Mouse (Mus musculus): ENCODE data around the gene Usp28. TPM values are rescaled to one million over a fixed set of nuclear protein-coding genes. Genes with fewer than 3 reads are reported as not detected.

Gene Usp28
- polyA plus RNA-seq, 1 experiment from 2014 or later = 106 TPM

DNA sequence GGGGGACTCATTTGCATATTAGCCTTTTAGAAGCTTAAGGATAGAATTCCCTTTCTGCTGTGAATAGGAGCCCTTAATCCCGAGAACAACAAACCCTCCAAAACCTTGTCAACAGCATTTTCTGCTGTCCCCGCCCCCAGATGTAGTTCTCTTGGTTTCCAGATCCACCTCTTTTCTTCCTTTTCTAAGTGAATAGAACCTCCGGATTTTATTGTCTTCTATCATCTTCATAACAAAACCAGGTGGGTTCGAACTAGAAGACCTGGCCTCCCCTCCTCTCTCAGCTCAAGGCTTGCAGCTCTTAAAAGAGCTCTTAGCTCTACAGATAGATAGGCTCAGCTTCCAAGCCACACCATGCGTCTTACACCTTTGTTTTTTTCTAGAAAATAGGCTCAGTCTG, 6.5 kb downstream of the Usp28 start:
- no peak overlapping the region for H3K9ac ChIP-seq (ENCODE audit: low read depth, low read length)
- H3K27me3 ChIP-seq (ENCODE audit: control insufficient read depth, insufficient read depth, low read length) = no peaks in the 10 kb centered on the region
- 0 out of 2 replicates have a peak, but pooled peaks cover 6% of the 10 kb centered on the region for H3K36me3 ChIP-seq (ENCODE audit: control insufficient read depth, insufficient read depth, low read length)
- H3K9me3 ChIP-seq (replicated peaks; ENCODE audit: control insufficient read depth, low read length) = no peaks in the 10 kb centered on the region
- 71% methylated on average over 5 of the region's 5 CpGs for WGBS (ENCODE audit: insufficient replicate concordance)
- H3K4me2 ChIP-seq = no peak overlapping the region
- peaks cover 19% of the 10 kb centered on the region for H3K4me1 ChIP-seq (ENCODE audit: control insufficient read depth, insufficient read depth, low read length)
- no peak for ATAC-seq (replicated peaks; ENCODE audit: insufficient number of reproducible peaks, low FRiP score, low TSS enrichment)
- H3K4me3 ChIP-seq (ENCODE audit: low read depth, low read length) = no peak overlapping the region
- H3K27ac ChIP-seq (ENCODE audit: low read depth, low read length) = no peak overlapping the region

DNA sequence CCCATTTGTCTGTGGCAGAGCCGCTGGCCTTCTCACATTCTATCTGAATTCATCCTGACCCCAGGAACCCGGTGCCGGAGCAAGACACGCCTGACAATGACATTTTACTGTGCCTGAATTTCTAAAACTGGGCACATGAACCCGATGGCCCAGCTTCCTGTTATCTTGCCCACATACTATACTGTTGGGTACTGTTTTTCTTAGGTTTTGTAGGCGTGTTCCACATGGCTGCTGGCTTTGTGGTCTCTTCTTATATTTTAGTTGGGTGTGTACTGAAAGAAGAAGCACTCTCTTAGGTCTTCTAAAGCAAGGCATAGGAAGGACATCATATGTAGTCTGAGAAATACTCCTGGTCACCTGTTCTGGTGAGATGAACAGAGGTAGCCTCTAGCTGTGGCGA, 9.6 kb downstream of the Usp28 start:
- H3K4me1 ChIP-seq (ENCODE audit: control insufficient read depth, insufficient read depth, low read length) = peaks cover 5% of the 10 kb centered on the region

DNA sequence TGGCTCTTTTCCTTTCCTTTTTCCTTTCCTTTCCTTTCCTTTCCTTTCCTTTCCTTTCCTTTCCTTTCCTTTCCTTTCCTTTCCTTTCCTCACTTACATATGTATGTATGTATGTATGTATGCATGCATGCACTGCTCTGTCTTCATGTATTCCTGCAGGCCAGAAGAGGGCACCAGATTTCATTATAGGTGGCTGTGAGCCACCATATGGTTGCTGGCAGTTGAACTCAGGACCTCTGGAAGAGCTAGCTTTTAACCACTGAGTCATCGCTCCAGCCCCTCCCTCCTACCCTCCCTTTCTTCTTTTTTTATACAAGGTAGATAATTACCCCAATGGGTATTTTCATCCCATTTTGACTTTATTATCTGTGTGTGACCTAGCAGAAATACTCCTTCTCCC, 10.6 kb downstream of the Usp28 start:
- WGBS (ENCODE audit: insufficient replicate concordance) = 89% methylated on average over 1 of the region's 1 CpGs
- H3K36me3 ChIP-seq (ENCODE audit: control insufficient read depth, insufficient read depth, low read length) = 0 out of 2 replicates have a peak, but pooled peaks cover 6% of the 10 kb centered on the region
- H3K27me3 ChIP-seq (ENCODE audit: control insufficient read depth, insufficient read depth, low read length) = no peaks in the 10 kb centered on the region
- ATAC-seq (replicated peaks; ENCODE audit: insufficient number of reproducible peaks, low FRiP score, low TSS enrichment) = no peak
- H3K27ac ChIP-seq (ENCODE audit: low read depth, low read length) = no peak overlapping the region
- H3K4me2 ChIP-seq = no peak overlapping the region
- no peak overlapping the region for H3K9ac ChIP-seq (ENCODE audit: low read depth, low read length)
- H3K9me3 ChIP-seq (replicated peaks; ENCODE audit: control insufficient read depth, low read length) = no peaks in the 10 kb centered on the region
- H3K4me1 ChIP-seq (ENCODE audit: control insufficient read depth, insufficient read depth, low read length) = no peaks in the 10 kb centered on the region
- no peak overlapping the region for H3K4me3 ChIP-seq (ENCODE audit: low read depth, low read length)

More for the DNA sequence above, 9.6 kb downstream of the Usp28 start:
- H3K9ac ChIP-seq (ENCODE audit: low read depth, low read length) = no peak overlapping the region
- H3K4me2 ChIP-seq = no peak overlapping the region
- H3K27me3 ChIP-seq (ENCODE audit: control insufficient read depth, insufficient read depth, low read length) = no peaks in the 10 kb centered on the region
- no peaks in the 10 kb centered on the region for H3K9me3 ChIP-seq (replicated peaks; ENCODE audit: control insufficient read depth, low read length)
- H3K27ac ChIP-seq (ENCODE audit: low read depth, low read length) = no peak overlapping the region
- ATAC-seq (replicated peaks; ENCODE audit: insufficient number of reproducible peaks, low FRiP score, low TSS enrichment) = no peak
- WGBS (ENCODE audit: insufficient replicate concordance) = 85% methylated on average over 7 of the region's 7 CpGs
- H3K36me3 ChIP-seq (ENCODE audit: control insufficient read depth, insufficient read depth, low read length) = 0 out of 2 replicates have a peak, but pooled peaks cover 6% of the 10 kb centered on the region
- H3K4me3 ChIP-seq (ENCODE audit: low read depth, low read length) = no peak overlapping the region

DNA sequence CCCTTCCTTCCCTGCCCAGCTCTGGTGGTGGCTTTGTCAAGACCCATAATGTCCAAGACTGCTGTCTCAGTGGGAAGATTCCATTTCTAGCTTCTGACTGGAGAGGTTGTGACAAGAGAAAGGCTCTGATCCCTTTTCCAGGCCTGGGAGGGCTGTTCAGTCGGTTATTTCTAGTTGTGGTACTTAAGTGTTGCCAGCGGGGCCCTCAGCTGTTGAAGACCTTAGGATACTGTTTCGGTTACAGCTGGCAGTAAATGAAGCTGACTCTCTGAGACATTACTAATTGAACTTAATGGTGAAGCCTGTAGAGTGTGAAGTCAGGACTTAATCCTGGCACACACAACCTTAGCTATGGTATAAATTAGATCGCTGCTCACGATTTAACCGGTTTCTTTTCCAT, 14.1 kb downstream of the Usp28 start:
- no peak for ATAC-seq (replicated peaks; ENCODE audit: insufficient number of reproducible peaks, low FRiP score, low TSS enrichment)
- no peaks in the 10 kb centered on the region for H3K4me1 ChIP-seq (ENCODE audit: control insufficient read depth, insufficient read depth, low read length)
- no peak overlapping the region for H3K4me3 ChIP-seq (ENCODE audit: low read depth, low read length)
- H3K36me3 ChIP-seq (ENCODE audit: control insufficient read depth, insufficient read depth, low read length) = peaks cover 9% of the 10 kb centered on the region; the same call in 1 of the 2 replicates
- WGBS (ENCODE audit: insufficient replicate concordance) = 75% methylated on average over 6 of the region's 6 CpGs
- no peak overlapping the region for H3K9ac ChIP-seq (ENCODE audit: low read depth, low read length)
- no peak overlapping the region for H3K4me2 ChIP-seq
- H3K27me3 ChIP-seq (ENCODE audit: control insufficient read depth, insufficient read depth, low read length) = no peaks in the 10 kb centered on the region
- peak overlapping the region; percentile 54 for H3K27ac ChIP-seq (ENCODE audit: low read depth, low read length)
- no peaks in the 10 kb centered on the region for H3K9me3 ChIP-seq (replicated peaks; ENCODE audit: control insufficient read depth, low read length)

DNA sequence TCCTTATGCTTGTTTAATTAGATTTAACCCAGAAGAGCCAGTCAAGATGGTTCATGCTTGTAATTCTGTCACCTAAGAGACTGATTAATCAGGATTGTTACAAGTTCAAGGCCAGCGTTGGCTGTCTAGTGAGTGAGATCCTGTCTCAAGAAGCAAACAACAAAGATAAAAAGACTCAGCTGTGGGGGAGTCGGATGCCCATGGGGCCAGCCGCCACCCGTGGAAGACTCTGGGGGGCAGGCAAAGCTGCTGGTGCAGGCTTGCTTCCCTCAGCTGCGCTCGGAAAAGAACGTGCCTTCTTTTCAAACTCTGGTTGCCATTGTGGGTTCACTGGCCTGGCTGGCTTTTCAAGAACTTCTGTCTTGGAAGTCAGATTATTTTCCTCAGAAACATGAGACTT, 30.6 kb downstream of the Usp28 start:
- H3K27me3 ChIP-seq (ENCODE audit: control insufficient read depth, insufficient read depth, low read length) = no peaks in the 10 kb centered on the region
- H3K9ac ChIP-seq (ENCODE audit: low read depth, low read length) = no peak overlapping the region
- H3K9me3 ChIP-seq (replicated peaks; ENCODE audit: control insufficient read depth, low read length) = no peaks in the 10 kb centered on the region
- 86% methylated on average over 7 of the region's 7 CpGs for WGBS (ENCODE audit: insufficient replicate concordance)
- peaks cover 43% of the 10 kb centered on the region for H3K36me3 ChIP-seq (ENCODE audit: control insufficient read depth, insufficient read depth, low read length)
- H3K27ac ChIP-seq (ENCODE audit: low read depth, low read length) = no peak overlapping the region
- H3K4me1 ChIP-seq (ENCODE audit: control insufficient read depth, insufficient read depth, low read length) = no peaks in the 10 kb centered on the region
- no peak for ATAC-seq (replicated peaks; ENCODE audit: insufficient number of reproducible peaks, low FRiP score, low TSS enrichment)
- H3K4me3 ChIP-seq (ENCODE audit: low read depth, low read length) = no peak overlapping the region
- no peak overlapping the region for H3K4me2 ChIP-seq

DNA sequence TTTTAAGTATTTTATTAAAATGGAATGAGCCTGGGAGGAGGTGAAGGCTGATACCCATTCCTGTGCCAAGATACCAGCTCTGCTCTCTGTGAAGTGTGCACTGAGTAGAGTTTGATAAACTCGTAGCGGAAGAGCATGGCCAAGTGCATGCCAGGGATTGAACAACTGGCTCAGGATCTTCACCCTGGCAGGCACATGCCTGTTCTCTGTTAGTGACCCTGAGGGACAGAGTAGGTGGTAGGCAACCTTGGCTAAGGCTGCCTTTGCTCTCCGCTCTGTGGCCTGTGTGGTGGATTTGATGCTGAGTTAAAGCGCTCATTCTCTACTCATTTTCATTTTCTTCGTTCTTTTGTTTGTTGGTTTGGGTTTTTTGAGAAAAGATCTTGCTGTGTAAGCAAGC, 36.1 kb downstream of the Usp28 start:
- H3K9me3 ChIP-seq (replicated peaks; ENCODE audit: control insufficient read depth, low read length) = no peaks in the 10 kb centered on the region
- H3K36me3 ChIP-seq (ENCODE audit: control insufficient read depth, insufficient read depth, low read length) = peaks cover 18% of the 10 kb centered on the region
- no peaks in the 10 kb centered on the region for H3K4me1 ChIP-seq (ENCODE audit: control insufficient read depth, insufficient read depth, low read length)
- 86% methylated on average over 5 of the region's 5 CpGs for WGBS (ENCODE audit: insufficient replicate concordance)
- no peak overlapping the region for H3K9ac ChIP-seq (ENCODE audit: low read depth, low read length)
- H3K27me3 ChIP-seq (ENCODE audit: control insufficient read depth, insufficient read depth, low read length) = no peaks in the 10 kb centered on the region
- no peak for ATAC-seq (replicated peaks; ENCODE audit: insufficient number of reproducible peaks, low FRiP score, low TSS enrichment)
- no peak overlapping the region for H3K4me2 ChIP-seq
- no peak overlapping the region for H3K4me3 ChIP-seq (ENCODE audit: low read depth, low read length)
- H3K27ac ChIP-seq (ENCODE audit: low read depth, low read length) = no peak overlapping the region

DNA sequence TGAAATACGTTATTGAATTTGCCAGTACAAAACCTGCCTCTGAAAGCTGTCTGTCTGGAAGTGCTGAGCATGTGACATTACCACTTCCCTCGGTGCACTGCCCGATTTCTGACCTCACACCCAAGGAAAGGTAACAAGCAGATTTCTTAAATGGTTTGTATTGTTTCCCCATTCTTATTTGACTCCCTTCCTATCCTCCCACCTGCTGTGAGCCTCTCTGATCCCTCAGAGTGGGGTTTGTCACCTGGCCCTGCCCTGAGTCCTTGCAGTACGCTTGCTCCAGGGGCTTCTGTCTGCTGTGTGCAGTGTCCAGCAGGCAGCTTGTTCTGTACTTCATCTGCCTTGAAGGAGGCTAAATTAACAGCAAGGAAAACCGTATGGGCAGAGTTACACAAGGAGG, 38.8 kb downstream of the Usp28 start:
- no peak for ATAC-seq (replicated peaks; ENCODE audit: insufficient number of reproducible peaks, low FRiP score, low TSS enrichment)
- no peaks in the 10 kb centered on the region for H3K9me3 ChIP-seq (replicated peaks; ENCODE audit: control insufficient read depth, low read length)
- no peaks in the 10 kb centered on the region for H3K4me1 ChIP-seq (ENCODE audit: control insufficient read depth, insufficient read depth, low read length)
- no peak overlapping the region for H3K9ac ChIP-seq (ENCODE audit: low read depth, low read length)
- WGBS (ENCODE audit: insufficient replicate concordance) = 86% methylated on average over 5 of the region's 5 CpGs
- no peak overlapping the region for H3K4me3 ChIP-seq (ENCODE audit: low read depth, low read length)
- H3K4me2 ChIP-seq = no peak overlapping the region
- H3K27me3 ChIP-seq (ENCODE audit: control insufficient read depth, insufficient read depth, low read length) = no peaks in the 10 kb centered on the region
- peaks cover 19% of the 10 kb centered on the region for H3K36me3 ChIP-seq (ENCODE audit: control insufficient read depth, insufficient read depth, low read length)
- no peak overlapping the region for H3K27ac ChIP-seq (ENCODE audit: low read depth, low read length)

DNA sequence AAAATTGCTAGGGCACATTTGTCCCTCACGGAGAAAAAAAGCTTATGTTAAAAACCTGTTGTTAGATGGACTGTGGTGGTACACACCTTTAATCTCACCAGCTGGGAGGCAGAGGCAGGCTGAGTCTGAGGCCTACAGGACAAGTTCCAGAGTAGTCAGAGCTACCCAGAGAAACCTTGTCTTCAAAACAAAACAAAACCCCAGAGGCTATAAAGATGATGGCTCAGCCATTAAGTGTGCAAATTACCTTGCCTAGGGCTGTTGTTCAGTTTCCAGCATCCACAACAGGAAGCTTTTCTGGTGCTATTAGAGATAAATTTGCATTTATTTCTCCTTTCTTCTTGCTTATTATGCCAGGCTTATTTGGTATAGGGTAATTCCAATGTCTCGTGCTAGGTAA, 39.4 kb downstream of the Usp28 start:
- ATAC-seq (replicated peaks; ENCODE audit: insufficient number of reproducible peaks, low FRiP score, low TSS enrichment) = no peak
- H3K27ac ChIP-seq (ENCODE audit: low read depth, low read length) = no peak overlapping the region
- 91% methylated on average over 2 of the region's 2 CpGs for WGBS (ENCODE audit: insufficient replicate concordance)
- H3K4me1 ChIP-seq (ENCODE audit: control insufficient read depth, insufficient read depth, low read length) = no peaks in the 10 kb centered on the region
- no peaks in the 10 kb centered on the region for H3K27me3 ChIP-seq (ENCODE audit: control insufficient read depth, insufficient read depth, low read length)
- no peak overlapping the region for H3K4me2 ChIP-seq
- H3K36me3 ChIP-seq (ENCODE audit: control insufficient read depth, insufficient read depth, low read length) = peaks cover 22% of the 10 kb centered on the region
- no peak overlapping the region for H3K4me3 ChIP-seq (ENCODE audit: low read depth, low read length)
- no peaks in the 10 kb centered on the region for H3K9me3 ChIP-seq (replicated peaks; ENCODE audit: control insufficient read depth, low read length)
- H3K9ac ChIP-seq (ENCODE audit: low read depth, low read length) = no peak overlapping the region

DNA sequence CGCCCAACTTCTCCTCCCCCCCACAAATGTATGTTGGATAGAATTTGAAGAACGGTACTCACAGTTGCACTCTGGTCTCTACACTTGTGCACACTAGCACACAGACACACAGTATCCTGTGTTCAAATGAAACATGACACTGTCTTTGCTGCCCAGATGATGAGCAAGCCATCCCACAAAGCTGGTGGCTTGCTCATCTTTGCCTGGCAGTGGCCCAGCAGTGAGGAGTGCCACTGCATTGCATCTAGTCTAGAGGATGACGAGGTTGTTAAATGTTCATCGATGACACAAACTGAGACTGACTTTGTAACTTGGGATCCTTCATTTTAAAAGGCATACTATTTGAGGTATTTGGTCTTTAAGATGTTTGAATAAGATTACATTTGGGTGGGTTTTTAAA, 49.6 kb downstream of the Usp28 start:
- H3K27me3 ChIP-seq (ENCODE audit: control insufficient read depth, insufficient read depth, low read length) = no peaks in the 10 kb centered on the region
- no peak overlapping the region for H3K4me2 ChIP-seq
- WGBS (ENCODE audit: insufficient replicate concordance) = 84% methylated on average over 4 of the region's 4 CpGs
- H3K36me3 ChIP-seq (ENCODE audit: control insufficient read depth, insufficient read depth, low read length) = peaks cover 43% of the 10 kb centered on the region
- no peak for ATAC-seq (replicated peaks; ENCODE audit: insufficient number of reproducible peaks, low FRiP score, low TSS enrichment)
- H3K27ac ChIP-seq (ENCODE audit: low read depth, low read length) = no peak overlapping the region
- no peaks in the 10 kb centered on the region for H3K9me3 ChIP-seq (replicated peaks; ENCODE audit: control insufficient read depth, low read length)
- no peak overlapping the region for H3K4me3 ChIP-seq (ENCODE audit: low read depth, low read length)
- H3K9ac ChIP-seq (ENCODE audit: low read depth, low read length) = no peak overlapping the region
- no peaks in the 10 kb centered on the region for H3K4me1 ChIP-seq (ENCODE audit: control insufficient read depth, insufficient read depth, low read length)

Data from heart, embryonic 11.5 days (tissue).